In genomic region chr11:49794342-49795144, GRCm38 (mm10) we compare ENCODE assay signal across 8 mouse cellular contexts. TPM values are rescaled to one million over a fixed set of nuclear protein-coding genes. Genes with fewer than 3 reads are reported as not detected.
DNase-seq lines count a peak whose midpoint lies in the region; ATAC-seq and TF ChIP-seq lines count a peak whose summit lies in the region.

No protein-coding gene starts in this region.

- TF ChIP-seq POLR2A in limb, embryonic 14.5 days (IDR thresholded peaks at IDR 0.05; ENCODE audit: borderline replicate concordance, extremely low read depth, insufficient read depth, insufficient read length) = no peak

- H3K9me3 ChIP-seq in hindbrain, embryonic 11.5 days (ENCODE audit: control insufficient read depth, low read length) = no peaks in the 10 kb centered on the region
- no peaks in the 10 kb centered on the region for H3K9me3 ChIP-seq in limb, embryonic 14.5 days (ENCODE audit: control insufficient read depth, low read length)
- H3K9me3 ChIP-seq in midbrain, embryonic 14.5 days (ENCODE audit: control insufficient read depth, low read length) = no peaks in the 10 kb centered on the region

- DNase-seq in Muller cell, postnatal 12 days (ENCODE audit: inconsistent ontology term) = peak; percentile 40
- DNase-seq in adrenal gland, postnatal 36 days = peak; percentile 49 to 59
- DNase-seq in forelimb bud, embryonic 11.5 days (ENCODE audit: low read depth, low spot score) = peak; percentile 59
- peak; percentile 54 for DNase-seq in hindbrain, embryonic 11.5 days (ENCODE audit: low spot score)
- peak; percentile 45 for DNase-seq in limb, embryonic 14.5 days (ENCODE audit: low spot score)
- DNase-seq in midbrain, embryonic 14.5 days = peak; percentile 52
- peak; percentile 53 for DNase-seq in yolk sac, embryonic 10.5 days (ENCODE audit: low spot score)
- DNase-seq in layer of hippocampus, adult 8-10 months (ENCODE audit: low spot score in 2 of 2) = no peak

- H3K4me1 ChIP-seq in hindbrain, embryonic 11.5 days (replicated peaks; ENCODE audit: control insufficient read depth, insufficient read depth, low read length) = no peaks in the 10 kb centered on the region; the same call in 1 of the 2 replicates
- no peaks in the 10 kb centered on the region; the same call in 1 of the 2 replicates for H3K4me1 ChIP-seq in limb, embryonic 14.5 days (ENCODE audit: control insufficient read depth, insufficient read depth, low read length)
- peaks cover 8% of the 10 kb centered on the region; the same call in 1 of the 2 replicates for H3K4me1 ChIP-seq in midbrain, embryonic 14.5 days (ENCODE audit: control insufficient read depth, insufficient read depth, low read length)

- no peak; the same call in 1 of the 2 replicates for ATAC-seq in hindbrain, embryonic 11.5 days (ENCODE audit: low FRiP score)
- ATAC-seq in limb, embryonic 14.5 days (ENCODE audit: low FRiP score, low read depth) = peak; percentile 64; the same call in 1 of the 2 replicates
- no peak; the same call in 1 of the 2 replicates for ATAC-seq in midbrain, embryonic 14.5 days (ENCODE audit: low FRiP score, low TSS enrichment)

- under 1% methylated on average over 45 of the region's 45 CpGs for WGBS in hindbrain, embryonic 11.5 days
- under 1% methylated on average over 36 of the region's 45 CpGs for WGBS in limb, embryonic 14.5 days
- WGBS in midbrain, embryonic 14.5 days = under 1% methylated on average over 45 of the region's 45 CpGs

- H3K4me2 ChIP-seq in hindbrain, embryonic 11.5 days (replicated peaks; ENCODE audit: low read depth, low read length) = peak overlapping the region; percentile 92
- H3K4me2 ChIP-seq in limb, embryonic 14.5 days (replicated peaks; ENCODE audit: low read depth, low read length, severe bottlenecking) = peak overlapping the region; percentile 83
- peak overlapping the region; percentile 94 for H3K4me2 ChIP-seq in midbrain, embryonic 14.5 days (ENCODE audit: low read length)

- H3K9ac ChIP-seq in hindbrain, embryonic 11.5 days (ENCODE audit: low read depth, low read length) = peak overlapping the region; percentile 64
- peak overlapping the region; percentile 74 for H3K9ac ChIP-seq in limb, embryonic 14.5 days (ENCODE audit: low read depth, low read length, severe bottlenecking)
- peak overlapping the region; percentile 58 for H3K9ac ChIP-seq in midbrain, embryonic 14.5 days (replicated peaks; ENCODE audit: low read length)

- no peaks in the 10 kb centered on the region for H3K36me3 ChIP-seq in hindbrain, embryonic 11.5 days (ENCODE audit: control insufficient read depth, insufficient read depth, low read length)
- H3K36me3 ChIP-seq in limb, embryonic 14.5 days (ENCODE audit: control insufficient read depth, insufficient read depth, low read length) = peaks cover 8% of the 10 kb centered on the region
- no peaks in the 10 kb centered on the region for H3K36me3 ChIP-seq in midbrain, embryonic 14.5 days (ENCODE audit: control insufficient read depth, insufficient read depth, low read length)

- H3K27ac ChIP-seq in hindbrain, embryonic 11.5 days (ENCODE audit: low read depth, low read length) = no peak overlapping the region
- H3K27ac ChIP-seq in limb, embryonic 14.5 days (replicated peaks; ENCODE audit: low read depth, low read length) = peak overlapping the region; percentile 82
- no peak overlapping the region for H3K27ac ChIP-seq in midbrain, embryonic 14.5 days (replicated peaks; ENCODE audit: low read depth, low read length)

- H3K27me3 ChIP-seq in hindbrain, embryonic 11.5 days (ENCODE audit: control insufficient read depth, insufficient read depth, low read length) = no peaks in the 10 kb centered on the region
- H3K27me3 ChIP-seq in limb, embryonic 14.5 days (ENCODE audit: control insufficient read depth, insufficient read depth, low read length) = no peaks in the 10 kb centered on the region
- H3K27me3 ChIP-seq in midbrain, embryonic 14.5 days (ENCODE audit: control insufficient read depth, insufficient read depth, low read length) = 0 out of 2 replicates have a peak, but pooled peaks cover 4% of the 10 kb centered on the region

- peak overlapping the region; percentile 54 for H3K4me3 ChIP-seq in hindbrain, embryonic 11.5 days (ENCODE audit: low read depth, low read length)
- H3K4me3 ChIP-seq in limb, embryonic 14.5 days (replicated peaks; ENCODE audit: low read length) = peak overlapping the region; percentile 70
- peak overlapping the region; percentile 58 for H3K4me3 ChIP-seq in midbrain, embryonic 14.5 days (replicated peaks; ENCODE audit: low read depth, low read length)

RNA-seq across cellular contexts. Expression of gene Gfpt2, which starts 0.6 kb away (rescaled TPM):
- 10 to 100 TPM in 1 of 2 experiments, 1 to 10 TPM in 1; 5.7 to 12.0 TPM for total RNA-seq in adrenal gland, postnatal 36 days (2021)
- 13.0 and 14.5 TPM in 2 replicates for polyA plus RNA-seq in hindbrain, embryonic 11.5 days (2014; fragmentation: Nextera tagmentation; extraction: Ambion mirVana)
- polyA plus RNA-seq in limb, embryonic 14.5 days (2012; rRNA removed) = 27.4 and 31.1 TPM in 2 replicates
- polyA plus RNA-seq in limb, embryonic 14.5 days (2014; fragmentation: Nextera tagmentation; extraction: Ambion mirVana) = 24.8 and 27.7 TPM in 2 replicates
- polyA plus RNA-seq in midbrain, embryonic 14.5 days (2014; fragmentation: Nextera tagmentation; extraction: Ambion mirVana) = 4.1 and 4.5 TPM in 2 replicates
- total RNA-seq in layer of hippocampus, adult 8-10 months (2022) = 1 to 10 TPM; 4.2 to 8.5 (median 6.7) TPM

RNA-seq across cellular contexts. Expression of gene Mapk9, which starts 52.0 kb away (rescaled TPM):
- 10 to 100 TPM; 56.3 to 67.4 TPM for total RNA-seq in adrenal gland, postnatal 36 days (2021)
- 49.3 and 52.9 TPM in 2 replicates for polyA plus RNA-seq in hindbrain, embryonic 11.5 days (2014; fragmentation: Nextera tagmentation; extraction: Ambion mirVana)
- polyA plus RNA-seq in limb, embryonic 14.5 days (2012; rRNA removed) = 39.4 and 39.7 TPM in 2 replicates
- 34.7 and 37.8 TPM in 2 replicates for polyA plus RNA-seq in limb, embryonic 14.5 days (2014; fragmentation: Nextera tagmentation; extraction: Ambion mirVana)
- 58.7 and 72.4 TPM in 2 replicates for polyA plus RNA-seq in midbrain, embryonic 14.5 days (2014; fragmentation: Nextera tagmentation; extraction: Ambion mirVana)
- 100 to 1,000 TPM; 143 to 179 (median 165) TPM for total RNA-seq in layer of hippocampus, adult 8-10 months (2022)

Comparison
In these comparisons a context has a peak if more than half of its experiments do, and no peak if none do; other contexts are left out.
1. DNase-seq: peak in Muller cell, postnatal 12 days (single experiment), adrenal gland, postnatal 36 days (2 of 2), forelimb bud, embryonic 11.5 days (single experiment), hindbrain, embryonic 11.5 days (single experiment), limb, embryonic 14.5 days (single experiment), midbrain, embryonic 14.5 days (single experiment) and yolk sac, embryonic 10.5 days (single experiment); none in layer of hippocampus, adult 8-10 months (0 of 2).
2. Peak in every context shown above with its lines, with median percentiles within 50 percentile points of each other: H3K4me2 ChIP-seq, H3K4me3 ChIP-seq and H3K9ac ChIP-seq.